ENCODE assay signal across 8 mouse cellular contexts in genomic region chr7:12880911-12881660, GRCm38 (mm10). TPM values are rescaled to one million over a fixed set of nuclear protein-coding genes. Genes with fewer than 3 reads are reported as not detected.
DNase-seq lines count a peak whose midpoint lies in the region; ATAC-seq lines count a peak whose summit lies in the region.

Gene Zfp128 (plus strand): TSS chr7:12881177.

- DNase-seq in adipocyte (ENCODE audit: low spot score): peak; percentile 91
- peak; percentile 100 for DNase-seq in embryo, embryonic 10 days (ENCODE audit: low spot score)
- peak; percentile 91 for DNase-seq in gastrocnemius, postnatal 10 days
- DNase-seq in induced T-regulatory cell, adult 2 months (ENCODE audit: low read depth): peak; percentile 93
- peak; percentile 90 to 98 for DNase-seq in left cerebral cortex, adult 9 months (ENCODE audit: low spot score in 2 of 2)
- peak; percentile 95 for DNase-seq in right cerebral cortex, postnatal 14 days
- peak; percentile 89 to 94 for DNase-seq in urinary bladder, postnatal 36 days (ENCODE audit: low spot score in 2 of 2)

- peak; percentile 99 for ATAC-seq in megakaryocyte progenitor cell, adult 5-6 weeks (replicated peaks; ENCODE audit: poor library complexity)

RNA-seq across cellular contexts. Expression of gene Zfp128, which starts in this region (rescaled TPM):
- total RNA-seq in gastrocnemius, postnatal 10 days (2021): 1 to 10 TPM; 2.1 to 3.0 TPM
- total RNA-seq in megakaryocyte progenitor cell, adult 5-6 weeks (2015): 3.2 and 5.9 TPM in 2 replicates
- total RNA-seq in megakaryocyte progenitor cell, adult 5-6 weeks (2017): 2.0 and 2.7 TPM in 2 replicates

Comparison
In these comparisons a context has a peak if more than half of its experiments do, and no peak if none do; other contexts are left out.
1. Peak in every context shown above with its lines: DNase-seq and ATAC-seq.